Mouse (Mus musculus) stomach, postnatal 0 days (tissue): ENCODE data around the gene Hsf4.
A peak's percentile ranks its signal among the peaks of the same experiment; 100 is the strongest.

Source experiments
- CTCF ChIP-seq: IDR thresholded peaks from 2 replicates; pipeline ENCODE4 v1.5.1; 2016; ENCODE audit warnings: antibody characterized with exemption, low read depth, mild to moderate bottlenecking, moderate library complexity
- EP300 ChIP-seq: optimal IDR thresholded peaks from 2 replicates; pipeline ENCODE3; 2016; ENCODE audit warnings: antibody characterized with exemption

GRCm38 (mm10) chr8:105259721-105260320 is 9.8 kb upstream of the Hsf4 start:
- TF ChIP-seq CTCF, result peak; percentile 99
- TF ChIP-seq EP300, result no peak
